Mouse (Mus musculus): Measurements from ENCODE around the gene Mpnd. TPM values are rescaled to one million over a fixed set of nuclear protein-coding genes. Genes with fewer than 3 reads are reported as not detected.
"Not testable (repeated sequence)": the region's sequence is repeated elsewhere in the genome, so short reads cannot be mapped to it uniquely, and the experiment has no call there.

Gene Mpnd
- polyA plus RNA-seq, 1 experiment: 47.7 TPM

DNA sequence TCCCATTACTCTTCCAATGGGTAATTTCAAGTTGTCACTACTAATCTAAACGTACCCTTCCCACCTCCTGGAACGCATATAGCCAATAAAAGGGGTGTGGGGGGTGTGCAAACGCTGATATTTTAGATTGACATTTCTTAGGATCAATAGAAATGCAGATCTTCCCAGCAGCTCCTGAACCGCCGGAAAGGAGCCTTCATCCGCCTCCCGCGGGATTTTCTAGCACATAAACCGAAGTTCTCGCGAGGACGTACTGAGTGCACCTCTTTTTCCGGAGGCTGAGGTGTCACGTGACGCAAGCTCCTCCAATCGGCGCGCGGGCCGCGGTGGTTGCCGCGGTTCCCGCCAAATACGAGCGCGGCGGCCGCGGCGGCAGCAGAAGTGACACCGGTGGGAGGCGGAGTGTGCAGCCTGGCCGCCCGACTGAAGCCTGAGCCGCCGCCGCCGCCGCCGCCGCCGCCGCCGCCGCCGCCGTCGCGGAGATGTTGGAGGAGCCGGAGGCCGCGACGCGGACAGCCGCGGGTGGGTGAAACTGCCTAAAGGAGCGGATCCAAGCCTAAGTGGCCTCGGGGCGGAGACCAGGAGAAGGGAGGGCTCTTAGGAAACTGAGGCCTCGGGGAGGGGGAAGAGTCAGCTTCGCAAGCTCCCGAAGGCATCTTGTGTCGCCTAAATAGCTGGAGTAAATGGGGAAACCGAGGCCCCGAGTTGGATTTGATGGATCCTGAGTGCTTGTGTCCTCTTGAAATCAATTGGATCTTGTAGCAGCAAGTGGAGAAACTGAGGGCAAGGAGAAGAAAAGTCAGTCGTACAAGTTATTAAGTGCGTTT is 34.7 kb downstream of the Mpnd start, which contains the start of gene Chaf1a:
Gene Chaf1a, plus strand, starts transcription at position 410 of the 827 bp plus-strand sequence.
- Histone ChIP-seq H3K4me3 (replicated peaks; ENCODE audit: control insufficient read depth, low read depth, low read length) (peak within 1 kb of the TSS; percentile 76), H3K4me1 (ENCODE audit: control insufficient read depth, insufficient read depth, low read length) (no peaks in the 10 kb centered on the region), H3K27ac (ENCODE audit: control insufficient read depth, insufficient read depth, low read depth, low read length, poor library complexity) (peak within 1 kb of the TSS; percentile 3; the same call in 1 of the 2 replicates)
- TF ChIP-seq CTCF (IDR thresholded peaks at IDR 0.05; ENCODE audit: control insufficient read depth, insufficient read depth, low read length) (no peak), POLR2A (IDR thresholded peaks at IDR 0.05; ENCODE audit: borderline replicate concordance, control insufficient read depth, low read depth, low read length) (peak; percentile 61; the same call in 1 of the 2 replicates)
- WGBS: under 1% methylated on average over 68 of the region's 68 CpGs

DNA sequence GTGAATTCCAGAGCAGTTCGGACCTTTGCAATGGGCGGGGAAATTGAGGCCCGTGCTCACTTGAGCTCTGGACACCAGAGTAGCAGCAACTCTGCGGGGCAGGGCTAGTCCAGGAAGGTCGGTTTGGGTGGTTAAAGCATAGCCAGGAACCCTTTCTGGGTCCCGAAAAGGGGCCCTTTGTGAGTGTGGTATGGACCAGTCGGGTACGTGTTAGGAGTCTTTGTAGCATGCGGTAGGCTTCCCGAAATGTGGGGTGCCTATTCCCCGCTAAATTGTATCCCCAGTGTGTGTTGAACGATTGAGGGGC is 35.3 kb downstream of the Mpnd start:
- Histone ChIP-seq H3K4me1 (ENCODE audit: control insufficient read depth, insufficient read depth, low read length) (no peaks in the 10 kb centered on the region), H3K27ac (ENCODE audit: control insufficient read depth, insufficient read depth, low read depth, low read length, poor library complexity) (peak overlapping the region; percentile 3; the same call in 1 of the 2 replicates), H3K4me3 (replicated peaks; ENCODE audit: control insufficient read depth, low read depth, low read length) (peak overlapping the region; percentile 76)
- WGBS: under 1% methylated on average over 12 of the region's 12 CpGs
- TF ChIP-seq CTCF (IDR thresholded peaks at IDR 0.05; ENCODE audit: control insufficient read depth, insufficient read depth, low read length) (no peak), POLR2A (IDR thresholded peaks at IDR 0.05; ENCODE audit: borderline replicate concordance, control insufficient read depth, low read depth, low read length) (no peak)

DNA sequence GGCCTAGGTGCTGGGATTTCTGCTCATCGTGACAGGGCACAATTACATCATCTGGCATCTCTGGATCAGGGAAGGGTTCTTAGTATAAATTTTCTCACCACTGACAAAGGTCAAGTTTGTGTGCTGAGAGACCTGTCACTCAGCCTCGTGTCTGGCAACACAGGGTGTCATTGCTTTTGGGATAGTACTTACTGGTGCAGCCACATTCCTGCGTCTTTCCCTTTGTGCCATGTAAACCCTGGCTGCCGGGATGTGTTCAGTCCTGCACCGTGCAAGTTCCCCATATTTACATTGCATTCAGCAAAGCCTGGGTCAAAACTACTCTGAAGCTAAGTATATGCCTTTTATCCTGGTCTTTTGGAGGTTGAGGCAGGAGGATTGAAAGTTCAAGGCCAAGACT is 45.9 kb downstream of the Mpnd start:
- H3K4me1 ChIP-seq (ENCODE audit: control insufficient read depth, insufficient read depth, low read length): no peaks in the 10 kb centered on the region
- no peak overlapping the region for H3K27ac ChIP-seq (ENCODE audit: control insufficient read depth, insufficient read depth, low read depth, low read length, poor library complexity)
- TF ChIP-seq CTCF (IDR thresholded peaks at IDR 0.05; ENCODE audit: control insufficient read depth, insufficient read depth, low read length) (no peak), POLR2A (IDR thresholded peaks at IDR 0.05; ENCODE audit: borderline replicate concordance, control insufficient read depth, low read depth, low read length) (no peak)
- 93% methylated on average over 5 of the region's 5 CpGs for WGBS
- H3K4me3 ChIP-seq (replicated peaks; ENCODE audit: control insufficient read depth, low read depth, low read length): no peak overlapping the region

DNA sequence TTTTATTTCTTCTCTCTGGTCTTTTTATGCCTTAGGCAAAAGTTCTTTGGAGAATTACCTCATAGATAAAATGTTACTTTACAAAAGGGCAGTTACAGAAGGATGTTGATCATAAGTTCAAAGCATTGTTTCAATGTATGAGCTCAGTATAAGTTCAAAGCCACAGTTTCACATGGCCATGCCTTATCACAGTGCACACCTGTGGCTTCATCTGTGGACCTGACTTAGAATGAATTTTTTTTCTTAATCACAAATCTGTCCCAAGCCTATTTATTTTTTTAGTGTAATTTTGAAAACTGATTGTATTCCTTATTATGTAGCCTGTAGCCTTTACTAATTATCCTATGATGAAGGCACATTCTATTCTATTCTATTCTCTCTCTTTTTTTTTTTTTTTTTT is 49.4 kb downstream of the Mpnd start:
- no peak for TF ChIP-seq POLR2A (IDR thresholded peaks at IDR 0.05; ENCODE audit: borderline replicate concordance, control insufficient read depth, low read depth, low read length)
- TF ChIP-seq CTCF (IDR thresholded peaks at IDR 0.05; ENCODE audit: control insufficient read depth, insufficient read depth, low read length): no peak
- H3K4me1 ChIP-seq (ENCODE audit: control insufficient read depth, insufficient read depth, low read length): no peaks in the 10 kb centered on the region
- H3K27ac ChIP-seq (ENCODE audit: control insufficient read depth, insufficient read depth, low read depth, low read length, poor library complexity): no peak overlapping the region

DNA sequence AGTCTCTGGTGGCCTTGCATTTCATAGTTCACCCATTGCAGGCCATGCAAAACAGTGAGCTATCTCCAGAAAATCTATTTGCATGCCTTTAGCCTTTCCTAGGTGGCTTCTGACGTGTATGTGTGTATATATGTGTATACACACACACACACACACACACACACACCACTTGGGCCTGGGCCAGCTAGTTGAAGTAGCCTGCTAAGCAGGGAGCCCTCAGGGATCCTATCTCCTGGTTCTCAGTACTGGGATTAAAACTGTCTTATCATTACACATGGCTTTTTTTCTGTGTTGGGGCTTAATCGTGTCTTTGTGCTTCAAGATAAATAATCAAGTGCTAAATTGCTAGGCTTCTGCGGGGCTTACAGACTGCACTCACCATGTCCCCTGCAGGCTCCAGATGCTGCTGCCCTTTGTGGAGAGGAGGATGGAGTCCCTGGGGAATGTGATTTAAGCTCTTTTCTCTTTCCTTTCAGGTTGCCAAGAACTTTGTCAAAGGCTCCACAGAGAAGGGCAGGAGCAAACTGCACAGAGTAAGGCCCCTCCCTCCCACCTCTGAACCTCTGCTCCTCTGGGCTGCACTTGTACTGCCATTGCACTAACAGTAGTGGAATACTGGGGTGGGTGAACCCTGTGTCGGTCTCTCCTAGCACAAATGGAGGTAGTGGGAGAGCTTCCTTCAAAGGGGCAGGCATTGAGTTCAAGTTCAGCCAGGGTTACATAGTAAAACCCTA is 50.6 kb downstream of the Mpnd start:
- 65% methylated on average over 4 of the region's 4 CpGs for WGBS
- H3K4me1 ChIP-seq (ENCODE audit: control insufficient read depth, insufficient read depth, low read length): no peaks in the 10 kb centered on the region
- no peak overlapping the region for H3K27ac ChIP-seq (ENCODE audit: control insufficient read depth, insufficient read depth, low read depth, low read length, poor library complexity)
- no peak overlapping the region for H3K4me3 ChIP-seq (replicated peaks; ENCODE audit: control insufficient read depth, low read depth, low read length)
- TF ChIP-seq POLR2A (IDR thresholded peaks at IDR 0.05; ENCODE audit: borderline replicate concordance, control insufficient read depth, low read depth, low read length): no peak
- TF ChIP-seq CTCF (IDR thresholded peaks at IDR 0.05; ENCODE audit: control insufficient read depth, insufficient read depth, low read length): no peak

More for the DNA sequence above, 49.4 kb downstream of the Mpnd start:
- H3K4me3 ChIP-seq (replicated peaks; ENCODE audit: control insufficient read depth, low read depth, low read length): no peak overlapping the region

DNA sequence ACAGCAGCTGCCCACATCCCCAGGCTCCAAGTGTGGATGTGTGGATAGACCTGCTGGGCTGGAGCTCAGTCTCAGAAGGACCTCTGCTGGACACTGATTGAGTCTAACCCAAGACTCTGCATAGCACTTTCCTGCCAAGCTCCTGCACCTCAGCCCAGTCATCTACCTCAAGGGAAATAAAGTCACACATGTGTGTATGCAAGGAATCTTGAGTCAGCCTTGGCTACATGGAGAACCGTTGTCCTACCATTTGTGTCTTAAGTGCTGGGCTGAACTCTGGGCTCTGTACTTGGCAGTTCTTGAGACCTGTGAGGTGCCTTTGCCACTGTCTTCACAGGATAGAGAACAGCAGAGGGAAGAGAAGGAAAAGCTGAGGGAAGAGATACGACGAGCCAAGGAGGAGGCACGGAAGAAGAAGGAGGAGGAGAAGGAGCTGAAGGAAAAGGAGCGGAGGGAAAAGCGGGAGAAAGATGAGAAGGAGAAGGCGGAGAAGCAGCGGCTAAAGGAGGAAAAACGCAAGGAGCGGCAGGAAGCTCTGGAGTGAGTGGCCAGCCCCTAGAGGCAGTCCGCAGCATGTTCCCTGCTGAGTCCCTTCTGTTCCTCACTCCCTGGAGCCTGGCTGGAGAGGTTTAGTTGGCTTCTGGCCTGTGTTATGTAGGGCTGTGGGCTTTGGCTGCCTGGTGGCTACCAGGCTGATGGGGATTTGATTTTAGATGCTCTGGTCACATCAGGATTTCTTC is 52.0 kb downstream of the Mpnd start:
- Histone ChIP-seq H3K4me1 (ENCODE audit: control insufficient read depth, insufficient read depth, low read length) (no peaks in the 10 kb centered on the region), H3K27ac (ENCODE audit: control insufficient read depth, insufficient read depth, low read depth, low read length, poor library complexity) (no peak overlapping the region), H3K4me3 (replicated peaks; ENCODE audit: control insufficient read depth, low read depth, low read length) (no peak overlapping the region)
- WGBS: 93% methylated on average over 11 of the region's 11 CpGs
- TF ChIP-seq CTCF (IDR thresholded peaks at IDR 0.05; ENCODE audit: control insufficient read depth, insufficient read depth, low read length): no peak
- TF ChIP-seq POLR2A (IDR thresholded peaks at IDR 0.05; ENCODE audit: borderline replicate concordance, control insufficient read depth, low read depth, low read length): no peak

DNA sequence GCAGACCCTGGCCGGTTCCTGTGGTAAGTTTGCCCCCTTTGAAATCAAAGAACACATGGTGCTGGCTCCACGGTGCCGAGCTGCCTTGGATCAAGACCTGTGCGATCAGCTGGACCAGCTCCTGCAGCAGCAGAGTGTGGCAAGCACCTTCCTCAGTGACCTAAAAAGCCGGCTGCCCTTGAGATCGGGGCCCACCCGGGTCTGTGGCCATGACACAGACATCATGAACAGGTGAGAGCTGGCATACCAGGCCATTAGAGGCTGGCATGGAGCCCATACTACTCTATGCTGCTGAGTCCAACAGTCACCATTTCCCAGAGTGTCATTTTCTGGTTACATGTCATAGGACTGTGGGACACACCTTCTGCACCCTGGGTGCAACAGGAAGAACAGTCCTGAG is 56.6 kb downstream of the Mpnd start:
- TF ChIP-seq POLR2A (IDR thresholded peaks at IDR 0.05; ENCODE audit: borderline replicate concordance, control insufficient read depth, low read depth, low read length) (no peak), CTCF (IDR thresholded peaks at IDR 0.05; ENCODE audit: control insufficient read depth, insufficient read depth, low read length) (no peak)
- 89% methylated on average over 7 of the region's 7 CpGs for WGBS

DNA sequence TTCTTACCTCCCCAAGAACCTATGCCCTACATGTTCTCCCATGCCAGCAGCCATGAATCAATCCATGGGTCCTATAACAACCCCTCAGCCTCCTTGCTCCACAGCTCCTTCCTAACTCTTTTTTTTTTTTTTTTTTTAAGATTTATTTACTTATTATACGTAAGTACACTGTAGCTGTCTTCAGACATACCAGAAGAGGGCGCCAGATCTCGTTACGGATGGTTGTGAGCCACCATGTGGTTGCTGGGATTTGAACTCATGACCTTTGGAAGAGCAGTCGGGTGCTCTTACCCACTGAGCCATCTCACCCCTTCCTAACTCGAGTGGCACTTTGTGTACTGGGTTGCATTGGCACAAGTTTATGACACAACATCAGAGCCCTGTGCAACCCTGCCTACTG is 60.2 kb downstream of the Mpnd start:
- not testable (repeated sequence) for H3K4me1 ChIP-seq (ENCODE audit: control insufficient read depth, insufficient read depth, low read length); H3K27ac ChIP-seq (ENCODE audit: control insufficient read depth, insufficient read depth, low read depth, low read length, poor library complexity); H3K4me3 ChIP-seq (replicated peaks; ENCODE audit: control insufficient read depth, low read depth, low read length)
- 87% methylated on average over 6 of the region's 6 CpGs for WGBS

More for the DNA sequence above, 56.6 kb downstream of the Mpnd start:
- no peak overlapping the region for H3K4me3 ChIP-seq (replicated peaks; ENCODE audit: control insufficient read depth, low read depth, low read length)
- no peaks in the 10 kb centered on the region for H3K4me1 ChIP-seq (ENCODE audit: control insufficient read depth, insufficient read depth, low read length)
- H3K27ac ChIP-seq (ENCODE audit: control insufficient read depth, insufficient read depth, low read depth, low read length, poor library complexity): no peak overlapping the region

Other genes starting within 250 kb of the Mpnd start
- not detected in 2 replicates for gene Zfp119a, start 126.8 kb upstream of the Mpnd start, polyA plus RNA-seq (2011; ENCODE audit: insufficient read depth, insufficient read length, low replicate concordance, missing spikeins)
- 4.0 and 8.3 TPM in 2 replicates for gene Zfp959, start 113.6 kb upstream of the Mpnd start, polyA plus RNA-seq (2011; ENCODE audit: insufficient read depth, insufficient read length, low replicate concordance, missing spikeins)
- gene Zfp119b, start 56.2 kb upstream of the Mpnd start, polyA plus RNA-seq (2011; ENCODE audit: insufficient read depth, insufficient read length, low replicate concordance, missing spikeins): 1.4 TPM in 1 of 2 replicates, not detected in the other
- gene Ebi3, start 53.1 kb upstream of the Mpnd start, polyA plus RNA-seq (2011; ENCODE audit: insufficient read depth, insufficient read length, low replicate concordance, missing spikeins): 8.5 and 34.4 TPM in 2 replicates
- gene Yju2, start 46.6 kb upstream of the Mpnd start, polyA plus RNA-seq (2011; ENCODE audit: insufficient read depth, insufficient read length, low replicate concordance, missing spikeins): 9.3 and 12.3 TPM in 2 replicates
- gene Shd, start 35.2 kb upstream of the Mpnd start, polyA plus RNA-seq (2011; ENCODE audit: insufficient read depth, insufficient read length, low replicate concordance, missing spikeins): 1.6 TPM in 1 of 2 replicates, not detected in the other
- not detected in 2 replicates for gene Fsd1, start 19.2 kb upstream of the Mpnd start, polyA plus RNA-seq (2011; ENCODE audit: insufficient read depth, insufficient read length, low replicate concordance, missing spikeins)
- 3.9 and 10.6 TPM in 2 replicates for gene Stap2, start 127 bp upstream of the Mpnd start, polyA plus RNA-seq (2011; ENCODE audit: insufficient read depth, insufficient read length, low replicate concordance, missing spikeins)
- 39.9 and 55.5 TPM in 2 replicates for gene Sh3gl1, start 30.9 kb downstream of the Mpnd start, polyA plus RNA-seq (2011; ENCODE audit: insufficient read depth, insufficient read length, low replicate concordance, missing spikeins)
- gene Chaf1a, start 34.7 kb downstream of the Mpnd start, polyA plus RNA-seq (2011; ENCODE audit: insufficient read depth, insufficient read length, low replicate concordance, missing spikeins): 55.8 and 73.6 TPM in 2 replicates
- gene Ubxn6, start 69.3 kb downstream of the Mpnd start, polyA plus RNA-seq (2011; ENCODE audit: insufficient read depth, insufficient read length, low replicate concordance, missing spikeins): 17.7 and 41.7 TPM in 2 replicates
- gene Hdgfl2, start 73.9 kb downstream of the Mpnd start, polyA plus RNA-seq (2011; ENCODE audit: insufficient read depth, insufficient read length, low replicate concordance, missing spikeins): 62.0 and 145 TPM in 2 replicates
- 0.52 and 3.4 TPM in 2 replicates for gene Plin4, start 104.1 kb downstream of the Mpnd start, polyA plus RNA-seq (2011; ENCODE audit: insufficient read depth, insufficient read length, low replicate concordance, missing spikeins)
- gene Plin5, start 111.9 kb downstream of the Mpnd start, polyA plus RNA-seq (2011; ENCODE audit: insufficient read depth, insufficient read length, low replicate concordance, missing spikeins): not detected in 2 replicates
- gene Lrg1, start 116.3 kb downstream of the Mpnd start, polyA plus RNA-seq (2011; ENCODE audit: insufficient read depth, insufficient read length, low replicate concordance, missing spikeins): 22.7 and 50.0 TPM in 2 replicates
- 3.2 and 3.9 TPM in 2 replicates for gene Sema6b, start 134.6 kb downstream of the Mpnd start, polyA plus RNA-seq (2011; ENCODE audit: insufficient read depth, insufficient read length, low replicate concordance, missing spikeins)
- gene Tnfaip8l1, start 156.8 kb downstream of the Mpnd start, polyA plus RNA-seq (2011; ENCODE audit: insufficient read depth, insufficient read length, low replicate concordance, missing spikeins): 0.63 and 1.7 TPM in 2 replicates
- gene Mydgf, start 178.2 kb downstream of the Mpnd start, polyA plus RNA-seq (2011; ENCODE audit: insufficient read depth, insufficient read length, low replicate concordance, missing spikeins): 12.5 and 25.9 TPM in 2 replicates
- gene Dpp9, start 213.2 kb downstream of the Mpnd start, polyA plus RNA-seq (2011; ENCODE audit: insufficient read depth, insufficient read length, low replicate concordance, missing spikeins): 8.4 and 8.9 TPM in 2 replicates